8 mouse cellular contexts compared by ENCODE assay signal in the genomic region with DNA sequence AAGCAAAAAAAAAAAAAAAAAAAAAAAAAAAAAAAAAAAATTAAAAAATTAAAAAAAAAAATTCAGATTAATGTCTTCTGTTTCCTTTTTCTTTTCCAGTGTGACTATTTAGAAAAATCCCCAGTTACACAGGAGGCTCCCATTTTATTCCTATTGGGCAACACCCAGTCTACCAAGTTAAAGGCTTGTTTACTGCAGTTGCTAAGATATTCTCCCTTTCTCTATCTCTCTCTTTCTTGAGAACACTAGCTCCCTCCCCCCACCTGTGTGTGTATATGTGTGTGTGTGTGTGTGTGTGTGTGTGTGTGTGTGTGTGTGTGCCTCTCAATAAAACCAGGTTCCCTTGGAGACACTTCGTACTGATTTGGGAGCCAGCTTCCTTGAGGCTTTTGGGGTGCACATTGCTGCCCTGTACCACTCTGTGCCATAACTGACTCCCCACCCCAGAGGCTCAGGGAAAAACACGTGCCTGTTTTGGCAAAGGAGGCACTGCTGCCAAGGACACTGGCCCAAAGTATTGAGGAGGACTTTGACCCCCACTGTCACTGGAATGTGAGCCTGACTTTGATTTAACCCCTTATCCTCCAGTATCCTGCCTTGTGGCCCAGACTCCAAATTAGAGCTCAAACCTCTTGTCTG. TPM values are rescaled to one million over a fixed set of nuclear protein-coding genes. Genes with fewer than 3 reads are reported as not detected.
DNase-seq lines count a peak whose midpoint lies in the region; ATAC-seq and TF ChIP-seq lines count a peak whose summit lies in the region.
"Had no signal": no experiment of that assay in that cellular context is flagged by ENCODE, and none has a peak within 500 bp of the region (broad histone marks: within the 10 kb centered on the region; RNA-seq: fewer than 3 reads in every experiment).

No protein-coding gene starts in this region.

- H3K27me3 ChIP-seq in E14TG2a.4 (ENCODE audit: insufficient read depth, low read length): no peaks in the 10 kb centered on the region
- H3K27me3 ChIP-seq in liver, embryonic 11.5 days (replicated peaks; ENCODE audit: control insufficient read depth, insufficient read depth, low read length): no peaks in the 10 kb centered on the region

- TF ChIP-seq CTCF in E14TG2a.4 (conservative IDR thresholded peaks at IDR 0.05; ENCODE audit: low read length): no peak

- H3K9ac ChIP-seq in liver, embryonic 11.5 days (ENCODE audit: low read depth, low read length): no peak overlapping the region

- peak; percentile 59 for DNase-seq in Muller cell, postnatal 12 days (ENCODE audit: inconsistent ontology term)
- DNase-seq in heart, postnatal 4 days: peak; percentile 54
- DNase-seq in liver, embryonic 11.5 days (ENCODE audit: low spot score): no peak
- DNase-seq in urinary bladder, postnatal 25 days (ENCODE audit: low spot score): no peak
- no peak for DNase-seq in frontal cortex, postnatal 14 days (ENCODE audit: low spot score in 2 of 2)

- H3K4me3 ChIP-seq in E14TG2a.4 (replicated peaks; ENCODE audit: low read length): 0 out of 2 replicates have a peak overlapping the region, but pooled peaks have one; percentile 17
- no peak overlapping the region for H3K4me3 ChIP-seq in liver, embryonic 11.5 days (ENCODE audit: low read depth, low read length)

- H3K27ac ChIP-seq in liver, embryonic 11.5 days (ENCODE audit: low read depth, low read length): peak overlapping the region; percentile 9; the same call in 1 of the 2 replicates

- no peak overlapping the region for H3K4me2 ChIP-seq in liver, embryonic 11.5 days

- 31% methylated on average over 2 of the region's 2 CpGs for WGBS in liver, embryonic 11.5 days

- no peaks in the 10 kb centered on the region for H3K9me3 ChIP-seq in E14TG2a.4 (ENCODE audit: low read length)
- H3K9me3 ChIP-seq in liver, embryonic 11.5 days (ENCODE audit: control insufficient read depth, low read length): no peaks in the 10 kb centered on the region

- peak; percentile 62 for ATAC-seq in liver, embryonic 11.5 days (replicated peaks; ENCODE audit: low FRiP score)
- no peak for ATAC-seq in granulocyte monocyte progenitor cell, adult 5-6 weeks (replicated peaks; ENCODE audit: poor library complexity, severe bottlenecking)

- peaks cover 51% of the 10 kb centered on the region for H3K4me1 ChIP-seq in E14TG2a.4 (replicated peaks; ENCODE audit: low read depth, low read length)
- H3K4me1 ChIP-seq in liver, embryonic 11.5 days (replicated peaks; ENCODE audit: control insufficient read depth, insufficient read depth, low read length): no peaks in the 10 kb centered on the region

- H3K36me3 ChIP-seq in E14TG2a.4 (ENCODE audit: insufficient read depth, low read length): no peaks in the 10 kb centered on the region
- no peaks in the 10 kb centered on the region for H3K36me3 ChIP-seq in liver, embryonic 11.5 days (ENCODE audit: control insufficient read depth, insufficient read depth, low read length)

RNA-seq across cellular contexts. Expression of a gene that starts 50.3 kb away (rescaled TPM):
- total RNA-seq in heart, postnatal 4 days (2021): not detected
- not detected in 2 replicates for polyA plus RNA-seq in liver, embryonic 11.5 days (2014; fragmentation: Nextera tagmentation; extraction: Ambion mirVana)
- not detected in 2 replicates for total RNA-seq in granulocyte monocyte progenitor cell, adult 5-6 weeks (2014; fragmentation: Nextera tagmentation)
- 1.6 and 3.6 TPM in 2 replicates for total RNA-seq in granulocyte monocyte progenitor cell, adult 5-6 weeks (2017)
- total RNA-seq: heart, postnatal 14 days had no signal

RNA-seq across cellular contexts. Expression of a gene that starts 59.1 kb away (rescaled TPM):
- 100 to 1,000 TPM; 201 to 218 TPM for total RNA-seq in heart, postnatal 4 days (2021)
- 95.8 and 97.9 TPM in 2 replicates for polyA plus RNA-seq in liver, embryonic 11.5 days (2014; fragmentation: Nextera tagmentation; extraction: Ambion mirVana)
- 29.7 and 51.7 TPM in 2 replicates for total RNA-seq in granulocyte monocyte progenitor cell, adult 5-6 weeks (2014; fragmentation: Nextera tagmentation)
- 50.5 and 52.8 TPM in 2 replicates for total RNA-seq in granulocyte monocyte progenitor cell, adult 5-6 weeks (2017)

Comparison
In these comparisons a context has a peak if more than half of its experiments do, and no peak if none do; other contexts are left out.
1. DNase-seq: peak in Muller cell, postnatal 12 days (single experiment) and heart, postnatal 4 days (single experiment); none in liver, embryonic 11.5 days (single experiment), urinary bladder, postnatal 25 days (single experiment) and frontal cortex, postnatal 14 days (0 of 2).